Mouse (Mus musculus) left cerebral cortex, postnatal 4 days (tissue): ENCODE data around the gene Mid1. TPM values are rescaled to one million over a fixed set of nuclear protein-coding genes. Genes with fewer than 3 reads are reported as not detected.
A peak's percentile ranks its signal among the peaks of the same experiment; 100 is the strongest.
"Not testable (repeated sequence)": the region's sequence is repeated elsewhere in the genome, so short reads cannot be mapped to it uniquely, and the experiment has no call there.

Experiments used
- DNase-seq: peaks from one replicate; pipeline ENCODE4 v3.0.0-alpha.2; 2022
- intact Hi-C: fragments of 180-260 bp; cut with DNase I; formaldehyde crosslinking; loops from one replicate; pipeline ENCODE4 v1.15.1; 2025
- total RNA-seq, 2 experiments: library from RNA; stranded (reverse); gene quantifications; 2 replicates each; pipeline ENCODE4 v1.2.3; 2021

Gene Mid1
- total RNA-seq, 2 experiments from 2014 or later: 29.1 to 47.2 TPM

- DNase-seq: peak; percentile 90
- intact Hi-C loops: not testable (repeated sequence)
Measured at GRCm38 (mm10) chrX:169996926-169997325, 311.9 kb downstream of the Mid1 start.

GRCm38 (mm10) chrX:169997456-169997853 lies 312.5 kb downstream of the Mid1 start:
- intact Hi-C loops, DNase-seq: not testable (repeated sequence)

GRCm38 (mm10) chrX:169997854-169998456 lies 313.0 kb downstream of the Mid1 start:
- peak; percentile 100 for DNase-seq
- intact Hi-C loops: not testable (repeated sequence)

- DNase-seq: not testable (repeated sequence)
- intact Hi-C loops: loop anchor here (1.0 kb wide), 1 partner anchor 7 kb away; no protein-coding TSS in a partner anchor
Measured at GRCm38 (mm10) chrX:169998559-169999219, 313.7 kb downstream of the Mid1 start.

- intact Hi-C loops: loop anchor here (1.0 kb wide), 1 partner anchor 8 kb away; no protein-coding TSS in a partner anchor
- not testable (repeated sequence) for DNase-seq
Measured at GRCm38 (mm10) chrX:169999226-169999883, 314.4 kb downstream of the Mid1 start.

GRCm38 (mm10) chrX:169999912-170000641 lies 315.1 kb downstream of the Mid1 start:
- DNase-seq: not testable (repeated sequence)
- intact Hi-C loops: loop anchor here (1.0 kb wide), 1 partner anchor 9 kb away; no protein-coding TSS in a partner anchor

GRCm38 (mm10) chrX:170000642-170001387 lies 315.8 kb downstream of the Mid1 start:
- intact Hi-C loops, DNase-seq: not testable (repeated sequence)

GRCm38 (mm10) chrX:170001388-170001695 lies 316.3 kb downstream of the Mid1 start:
- intact Hi-C loops: not testable (repeated sequence)

GRCm38 (mm10) chrX:170002510-170003197 lies 317.7 kb downstream of the Mid1 start:
- intact Hi-C loops, DNase-seq: not testable (repeated sequence)

More at GRCm38 (mm10) chrX:170001388-170001695, 316.3 kb downstream of the Mid1 start:
- DNase-seq: not testable (repeated sequence)

GRCm38 (mm10) chrX:170003536-170003935 lies 318.5 kb downstream of the Mid1 start:
- DNase-seq, intact Hi-C loops: not testable (repeated sequence)

- intact Hi-C loops: loop anchor here (2.0 kb wide), 1 partner anchor 13 kb away; no protein-coding TSS in a partner anchor
- DNase-seq: not testable (repeated sequence)
Measured at GRCm38 (mm10) chrX:170004236-170004635, 319.2 kb downstream of the Mid1 start.

- intact Hi-C loops: loop anchor here (2.0 kb wide), 1 partner anchor 14 kb away; no protein-coding TSS in a partner anchor
- DNase-seq: not testable (repeated sequence)
Measured at GRCm38 (mm10) chrX:170004793-170005192, 319.8 kb downstream of the Mid1 start.

- peak; percentile 77 for DNase-seq
- intact Hi-C loops: loop anchor here (2.0 kb wide), 1 partner anchor 14 kb away; no protein-coding TSS in a partner anchor
Measured at GRCm38 (mm10) chrX:170005194-170005593, 320.2 kb downstream of the Mid1 start.

- intact Hi-C loops: loop anchor here (2.0 kb wide), 1 partner anchor 15 kb away; no protein-coding TSS in a partner anchor
- DNase-seq: not testable (repeated sequence)
Measured at GRCm38 (mm10) chrX:170005695-170006297, 320.8 kb downstream of the Mid1 start.

GRCm38 (mm10) chrX:170006694-170007247 lies 321.8 kb downstream of the Mid1 start:
- DNase-seq, intact Hi-C loops: not testable (repeated sequence)

- intact Hi-C loops, DNase-seq: not testable (repeated sequence)
Measured at GRCm38 (mm10) chrX:170007375-170008178, 322.6 kb downstream of the Mid1 start.

- DNase-seq, intact Hi-C loops: not testable (repeated sequence)
Measured at GRCm38 (mm10) chrX:170008179-170008467, 323.1 kb downstream of the Mid1 start.

- DNase-seq, intact Hi-C loops: not testable (repeated sequence)
Measured at GRCm38 (mm10) chrX:170008584-170008983, 323.6 kb downstream of the Mid1 start.
